Mouse (Mus musculus) CH12.LX (cell line): Measurements from ENCODE around the gene Dennd6a. TPM values are rescaled to one million over a fixed set of nuclear protein-coding genes. Genes with fewer than 3 reads are reported as not detected.

Experiments used
- DNase-seq: peaks from one replicate; pipeline ENCODE4 v3.0.0-alpha.2; 2013; ENCODE audit errors: extremely low read depth
- H3K27ac ChIP-seq: 2 replicates; pipeline ENCODE4 v1.5.1; 2012; ENCODE audit warnings: low read depth, mild to moderate bottlenecking, control low read depth, moderate library complexity; ENCODE audit not compliant: insufficient read depth
- H3K27me3 ChIP-seq: replicated peaks from 2 replicates; pipeline ENCODE3; 2012; ENCODE audit warnings: inconsistent platforms
- H3K36me3 ChIP-seq, 2 experiments: replicated peaks in 1 of 2; 2 replicates each; pipeline versions ENCODE3 to v1.6.1; 2012; ENCODE audit warnings: inconsistent platforms in 1 of 2, low read length in 1 of 2, mild to moderate bottlenecking in 1 of 2, mixed read lengths in 1 of 2, moderate library complexity in 1 of 2; ENCODE audit not compliant: control insufficient read depth in 1 of 2, insufficient read depth in 1 of 2
- H3K4me1 ChIP-seq, 2 experiments: 2 replicates each; pipeline ENCODE4 v1.6.1; 2012; ENCODE audit warnings: inconsistent platforms in 1 of 2, moderate library complexity in 1 of 2; ENCODE audit not compliant: insufficient read depth in 2 of 2, control insufficient read depth in 1 of 2
- H3K4me2 ChIP-seq: 2 replicates; pipeline ENCODE4 v1.6.1; 2012; ENCODE audit warnings: low read depth, mild to moderate bottlenecking, control low read depth; ENCODE audit not compliant: poor library complexity, insufficient read depth, severe bottlenecking
- H3K4me3 ChIP-seq, 3 experiments: fragments of 150-350 bp in 1 of 3; sonication (generic) in 1 of 3; replicated peaks in 1 of 3; 2 replicates each; pipeline versions ENCODE3 to v1.5.1; 2011 to 2012; ENCODE audit warnings: low read depth in 2 of 3, low read length in 2 of 3, mild to moderate bottlenecking in 2 of 3, moderate library complexity in 2 of 3, control low read depth in 1 of 3, improper control_type of control experiment in 1 of 3, inconsistent platforms in 1 of 3, mixed read lengths in 1 of 3; ENCODE audit not compliant: poor library complexity in 1 of 3
- H3K79me2 ChIP-seq: replicated peaks from 2 replicates; pipeline ENCODE4 v1.6.1; 2012; ENCODE audit warnings: mild to moderate bottlenecking, moderate library complexity; ENCODE audit not compliant: control insufficient read depth, poor library complexity, insufficient read depth, severe bottlenecking; ENCODE audit errors: extremely low read depth
- H3K9ac ChIP-seq: 2 replicates; pipeline ENCODE4 v1.6.1; 2012; ENCODE audit warnings: low read depth, mild to moderate bottlenecking, control low read depth, moderate library complexity; ENCODE audit not compliant: insufficient read depth
- H3K9me3 ChIP-seq: replicated peaks from 2 replicates; pipeline ENCODE3; 2012; ENCODE audit warnings: low read length, inconsistent platforms, mixed read lengths
- BHLHE40 ChIP-seq: IDR thresholded peaks from 2 replicates; pipeline ENCODE4 v1.6.1; 2011; ENCODE audit warnings: mild to moderate bottlenecking, low read depth, low read length, improper control_type of control experiment
- CHD1 ChIP-seq: IDR thresholded peaks from 2 replicates; pipeline ENCODE4 v1.6.1; 2012; ENCODE audit warnings: low read depth, low read length, improper control_type of control experiment, inconsistent platforms
- CHD2 ChIP-seq: IDR thresholded peaks from 2 replicates; pipeline ENCODE4 v1.6.1; 2011; ENCODE audit warnings: low read length, improper control_type of control experiment
- CTCF ChIP-seq, 2 experiments: IDR thresholded peaks in 1 of 2; conservative IDR thresholded peaks in 1 of 2; 2 replicates each; pipeline ENCODE4 v1.5.1; 2011 to 2012; ENCODE audit warnings: low read depth in 2 of 2, low read length in 2 of 2, improper control_type of control experiment in 1 of 2, inconsistent platforms in 1 of 2, mild to moderate bottlenecking in 1 of 2, moderate library complexity in 1 of 2
- E2F4 ChIP-seq: IDR thresholded peaks from 2 replicates; pipeline ENCODE4 v1.6.1; 2011; ENCODE audit warnings: low read depth, low read length, improper control_type of control experiment; ENCODE audit not compliant: insufficient replicate concordance
- ELF1 ChIP-seq: IDR thresholded peaks from 2 replicates; pipeline ENCODE4 v1.6.1; 2014; ENCODE audit warnings: low read depth, mild to moderate bottlenecking, inconsistent platforms, low read length, improper control_type of control experiment
- EP300 ChIP-seq: IDR thresholded peaks from 2 replicates; pipeline ENCODE4 v1.6.1; 2011; ENCODE audit warnings: low read length, improper control_type of control experiment
- ETS1 ChIP-seq: conservative IDR thresholded peaks from 2 replicates; pipeline ENCODE4 v1.6.1; 2012; ENCODE audit warnings: low read depth, mild to moderate bottlenecking, inconsistent platforms, low read length, improper control_type of control experiment, moderate library complexity
- GABPA ChIP-seq: IDR thresholded peaks from 2 replicates; pipeline ENCODE4 v1.6.1; 2012; ENCODE audit warnings: low read depth, low read length, improper control_type of control experiment, inconsistent platforms; ENCODE audit not compliant: insufficient replicate concordance
- HCFC1 ChIP-seq: IDR thresholded peaks from 2 replicates; pipeline ENCODE4 v1.6.1; 2012; ENCODE audit warnings: low read depth, mild to moderate bottlenecking, inconsistent platforms, low read length, improper control_type of control experiment
- IRF4 ChIP-seq: IDR thresholded peaks from 2 replicates; pipeline ENCODE4 v1.6.1; 2014; ENCODE audit warnings: low read depth, mild to moderate bottlenecking, inconsistent platforms, low read length, improper control_type of control experiment
- JUN ChIP-seq: IDR thresholded peaks from 2 replicates; pipeline ENCODE4 v1.6.1; 2011; ENCODE audit warnings: low read depth, mild to moderate bottlenecking, low read length, improper control_type of control experiment, moderate library complexity; ENCODE audit not compliant: insufficient read depth
- JUND ChIP-seq: conservative IDR thresholded peaks from 2 replicates; pipeline ENCODE4 v1.6.1; 2011; ENCODE audit warnings: low read depth, low read length, improper control_type of control experiment
- KAT2A ChIP-seq: IDR thresholded peaks from 2 replicates; pipeline ENCODE4 v1.6.1; 2012; ENCODE audit warnings: low read length, improper control_type of control experiment, inconsistent platforms; ENCODE audit not compliant: insufficient replicate concordance
- MAFK ChIP-seq: IDR thresholded peaks from 2 replicates; pipeline ENCODE4 v1.6.1; 2011; ENCODE audit warnings: low read length, improper control_type of control experiment; ENCODE audit not compliant: insufficient replicate concordance
- MAX ChIP-seq: IDR thresholded peaks from 2 replicates; pipeline ENCODE4 v1.6.1; 2011; ENCODE audit warnings: low read length, improper control_type of control experiment
- MAZ ChIP-seq: IDR thresholded peaks from 2 replicates; pipeline ENCODE4 v1.6.1; 2012; ENCODE audit warnings: low read depth, mild to moderate bottlenecking, inconsistent platforms, low read length, improper control_type of control experiment, moderate library complexity
- MEF2A ChIP-seq: IDR thresholded peaks from 2 replicates; pipeline ENCODE4 v1.6.1; 2014; ENCODE audit warnings: low read depth, mild to moderate bottlenecking, inconsistent platforms, low read length, improper control_type of control experiment, borderline replicate concordance
- MXI1 ChIP-seq: IDR thresholded peaks from 2 replicates; pipeline ENCODE4 v1.6.1; 2011; ENCODE audit warnings: mild to moderate bottlenecking, low read depth, low read length, improper control_type of control experiment
- MYC ChIP-seq: IDR thresholded peaks from 2 replicates; pipeline ENCODE4 v1.6.1; 2011; ENCODE audit warnings: low read depth, mild to moderate bottlenecking, improper control_type of control experiment, low read length
- NELFE ChIP-seq: IDR thresholded peaks from 2 replicates; pipeline ENCODE4 v1.6.1; 2011; ENCODE audit warnings: low read depth, low read length, improper control_type of control experiment
- NRF1 ChIP-seq: IDR thresholded peaks from 2 replicates; pipeline ENCODE4 v1.6.1; 2014; ENCODE audit warnings: low read depth, mild to moderate bottlenecking, inconsistent platforms, low read length, improper control_type of control experiment, moderate library complexity
- PAX5 ChIP-seq: IDR thresholded peaks from 2 replicates; pipeline ENCODE4 v1.6.1; 2012; ENCODE audit warnings: low read length, inconsistent platforms, mixed read lengths
- POLR2A ChIP-seq: IDR thresholded peaks from 2 replicates; pipeline ENCODE4 v1.6.1; 2011; ENCODE audit warnings: low read depth, mild to moderate bottlenecking, improper control_type of control experiment, low read length
- POLR2AphosphoS2 ChIP-seq: IDR thresholded peaks from 2 replicates; pipeline ENCODE4 v1.6.1; 2011; ENCODE audit warnings: low read depth, low read length, improper control_type of control experiment
- RAD21 ChIP-seq: IDR thresholded peaks from 2 replicates; pipeline ENCODE4 v1.6.1; 2011; ENCODE audit warnings: low read depth, mild to moderate bottlenecking, low read length, improper control_type of control experiment, moderate library complexity
- RCOR1 ChIP-seq: conservative IDR thresholded peaks from 2 replicates; pipeline ENCODE4 v1.6.1; 2012; ENCODE audit warnings: low read depth, mild to moderate bottlenecking, inconsistent platforms, low read length, improper control_type of control experiment
- SIN3A ChIP-seq: IDR thresholded peaks from 2 replicates; pipeline ENCODE4 v1.6.1; 2012; ENCODE audit warnings: low read length, improper control_type of control experiment, inconsistent platforms
- SMC3 ChIP-seq: IDR thresholded peaks from 2 replicates; pipeline ENCODE4 v1.6.1; 2011; ENCODE audit warnings: low read depth, low read length, improper control_type of control experiment
- TBP ChIP-seq: conservative IDR thresholded peaks from 2 replicates; pipeline ENCODE4 v1.6.1; 2011; ENCODE audit warnings: low read depth, low read length, improper control_type of control experiment
- TCF12 ChIP-seq: IDR thresholded peaks from 2 replicates; pipeline ENCODE4 v1.6.1; 2014; ENCODE audit warnings: low read depth, mild to moderate bottlenecking, inconsistent platforms, low read length, improper control_type of control experiment
- UBTF ChIP-seq: IDR thresholded peaks from 2 replicates; pipeline ENCODE4 v1.6.1; 2012; ENCODE audit warnings: low read depth, mild to moderate bottlenecking, inconsistent platforms, low read length, improper control_type of control experiment, moderate library complexity
- USF1 ChIP-seq: IDR thresholded peaks from 2 replicates; pipeline ENCODE4 v1.6.1; 2014; ENCODE audit warnings: low read depth, mild to moderate bottlenecking, inconsistent platforms, low read length, improper control_type of control experiment
- USF2 ChIP-seq: conservative IDR thresholded peaks from 2 replicates; pipeline ENCODE4 v1.6.1; 2011; ENCODE audit warnings: low read depth, low read length, improper control_type of control experiment
- ZC3H11A ChIP-seq: IDR thresholded peaks from 2 replicates; pipeline ENCODE4 v1.6.1; 2012; ENCODE audit warnings: low read depth, mild to moderate bottlenecking, inconsistent platforms, low read length, improper control_type of control experiment
- ZKSCAN1 ChIP-seq: IDR thresholded peaks from 2 replicates; pipeline ENCODE4 v1.6.1; 2012; ENCODE audit warnings: low read depth, inconsistent platforms, low read length, improper control_type of control experiment, borderline replicate concordance
- ZMIZ1 ChIP-seq: IDR thresholded peaks from 2 replicates; pipeline ENCODE4 v1.6.1; 2012; ENCODE audit warnings: low read depth, mild to moderate bottlenecking, inconsistent platforms, low read length, improper control_type of control experiment
- ZNF384 ChIP-seq: IDR thresholded peaks from 2 replicates; pipeline ENCODE4 v1.6.1; 2012; ENCODE audit warnings: low read depth, low read length, improper control_type of control experiment, inconsistent platforms
- dilution Hi-C: fragments of 300-500 bp; cut with MboI; formaldehyde crosslinking; loops from 2 replicates; pipeline ENCODE4 v1.14.3; 2020; ENCODE audit warnings: low sequenced_read_pairs; ENCODE audit not compliant: extremely low pct_unique_long_range_greater_than_20kb, extremely low pct_ligation_motif_present
- in situ Hi-C: fragments of 300-500 bp; cut with MboI; formaldehyde crosslinking; loops from 3 replicates; pipeline ENCODE4 v1.14.3; 2019; ENCODE audit warnings: low sequenced_read_pairs, low pct_ligation_motif_present, low pct_unique_long_range_greater_than_20kb, mixed read lengths
- polyA plus RNA-seq: library from polyadenylated mRNA; unstranded; fragments of >175 nt; gene quantifications from 2 replicates; pipeline ENCODE4 v1.2.1, GENCODE M21; 2012; ENCODE audit warnings: low read depth; ENCODE audit not compliant: insufficient read length
- total RNA-seq, 2 experiments: library from RNA; depleted of rRNA; stranded (reverse); fragments of 300-350 nt in 1 of 2; fragments of >200 nt in 1 of 2; gene quantifications; 2 replicates each; pipeline ENCODE4 v1.2.3; 2012 to 2014

Dennd6a gene
- total and polyA plus RNA-seq, 3 experiments, result 6.5 to 22.9 (median 13.0) TPM

DNA sequence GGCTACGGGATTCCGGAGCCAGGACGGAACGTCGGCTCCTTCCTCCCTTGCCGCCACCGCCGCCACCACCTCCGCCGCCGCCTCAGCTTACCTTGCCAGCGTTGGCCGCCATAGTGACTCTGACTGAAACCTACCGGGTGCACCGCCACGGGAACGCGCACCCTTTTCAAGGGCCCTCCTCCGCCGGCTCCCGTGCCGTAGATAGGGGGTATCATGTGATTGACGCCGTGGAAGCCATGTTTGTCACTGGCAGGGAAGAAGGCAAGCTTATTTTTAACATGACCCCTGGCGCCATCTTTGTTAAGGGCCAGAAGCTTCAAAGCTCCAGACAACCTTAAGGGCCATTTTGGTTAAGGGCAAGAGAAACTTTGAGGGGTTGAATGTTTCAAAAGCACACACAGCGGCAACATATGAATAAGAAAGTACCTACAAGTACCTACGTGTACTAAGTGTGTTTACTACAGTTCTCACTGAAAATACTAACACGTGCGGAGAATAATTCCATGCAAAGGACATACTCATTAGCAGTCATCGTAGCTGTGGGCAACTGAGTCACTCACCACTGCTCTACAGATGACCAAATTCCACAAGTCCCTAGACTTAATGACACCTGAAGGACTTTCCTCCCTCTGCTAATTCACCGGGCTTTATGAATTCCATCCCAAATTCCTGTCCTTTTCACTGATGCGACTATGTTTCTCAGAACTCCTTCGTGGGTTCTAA is 38.7 kb upstream of the Dennd6a start, which contains the start of gene Slmap:
Gene Slmap (minus strand): TSS at position 175 of the 723 bp plus-strand sequence.
- Histone ChIP-seq H3K27me3 (no peaks in the 10 kb centered on the region), H3K79me2 (peaks cover 40% of the 10 kb centered on the region), H3K36me3 (peaks cover 0 to 6% of the 10 kb centered on the region in 2 experiments), H3K4me2 (peak within 1 kb of the TSS; percentile 91), H3K9ac (peak within 1 kb of the TSS; percentile 96), H3K9me3 (no peaks in the 10 kb centered on the region), H3K27ac (peak within 1 kb of the TSS; percentile 84), H3K4me1 (peaks cover 0 to 21% of the 10 kb centered on the region in 2 experiments; a peak in 2 of 4 replicates), H3K4me3 (peak within 1 kb of the TSS; percentile 74 to 100 (median 95))
- peak; percentile 100 for DNase-seq
- TF ChIP-seq USF2, result peak; percentile 97
- no peak for TF ChIP-seq E2F4
- peak; percentile 69 for TF ChIP-seq MEF2A
- TF ChIP-seq IRF4, result no peak; the same call in 1 of the 2 replicates
- peak; percentile 62; the same call in 1 of the 2 replicates for TF ChIP-seq GABPA
- TF ChIP-seq CHD2, result no peak
- no peak for TF ChIP-seq ZC3H11A
- peak; percentile 72 for TF ChIP-seq NELFE
- TF ChIP-seq ZNF384, result no peak
- TF ChIP-seq MYC, result peak; percentile 36; the same call in 1 of the 2 replicates
- TF ChIP-seq SIN3A, result peak; percentile 81; the same call in 1 of the 2 replicates
- TF ChIP-seq ZKSCAN1, result no peak
- no peak for TF ChIP-seq MXI1
- peak; percentile 28; the same call in 1 of the 2 replicates for TF ChIP-seq POLR2AphosphoS2
- TF ChIP-seq TBP, result peak; percentile 88
- TF ChIP-seq EP300, result no peak
- no peak for TF ChIP-seq JUN
- TF ChIP-seq MAX, result 0 out of 2 replicates have a peak, but pooled peaks have one; percentile 15
- TF ChIP-seq PAX5, result no peak
- no peak for TF ChIP-seq MAFK
- peak; percentile 94 for TF ChIP-seq NRF1
- TF ChIP-seq RCOR1, result peak; percentile 100
- no peak; the same call in 1 of the 2 replicates for TF ChIP-seq ZMIZ1
- peak; percentile 99 for TF ChIP-seq HCFC1
- TF ChIP-seq BHLHE40, result peak; percentile 98
- peak; percentile 46; the same call in 1 of the 2 replicates for TF ChIP-seq MAZ
- TF ChIP-seq CHD1, result no peak
- peak; percentile 97 for TF ChIP-seq USF1
- TF ChIP-seq POLR2A, result peak; percentile 85
- no peak for TF ChIP-seq RAD21
- no peak for TF ChIP-seq UBTF
- TF ChIP-seq ETS1, result no peak
- TF ChIP-seq ELF1, result peak; percentile 77
- no peak for TF ChIP-seq SMC3
- no peak for TF ChIP-seq CTCF (conservative IDR thresholded peaks at IDR 0.05 in 1 of 2, IDR thresholded peaks at IDR 0.05 in 1 of 2; ENCODE audit: low read depth in 2 of 2, low read length in 2 of 2)
- TF ChIP-seq KAT2A, result peak; percentile 99
- TF ChIP-seq JUND, result no peak
- TF ChIP-seq TCF12, result peak; percentile 79
- in situ Hi-C loops, result no loop called here
- dilution Hi-C loops, result no loop called here
